Mouse (Mus musculus) embryonic facial prominence, embryonic 14.5 days (tissue): ENCODE results near the gene Fam110a. TPM values are rescaled to one million over a fixed set of nuclear protein-coding genes. Genes with fewer than 3 reads are reported as not detected.

ENCODE experiments used
- ATAC-seq: fragments of 200-750 bp; cut with Nextera tagmentation; 2 replicates; pipeline ENCODE4 v1.8.0; 2017; ENCODE audit warnings: low read depth, moderate number of reproducible peaks, moderate TSS enrichment
- DNase-seq: peaks from one replicate; pipeline ENCODE4 v3.0.0-alpha.2; 2015; ENCODE audit warnings: low spot score
- H3K27ac ChIP-seq: fragments of 300-500 bp; sonication (generic); replicated peaks from 2 replicates; pipeline ENCODE4 v1.5.1; 2014; ENCODE audit warnings: low read depth, mild to moderate bottlenecking, low read length, moderate library complexity
- H3K27me3 ChIP-seq: fragments of 300-500 bp; sonication (generic); replicated peaks from 2 replicates; pipeline ENCODE4 v1.6.1; 2014; ENCODE audit warnings: low read length; ENCODE audit not compliant: control insufficient read depth, insufficient read depth
- H3K36me3 ChIP-seq: fragments of 300-500 bp; sonication (generic); 2 replicates; pipeline ENCODE4 v1.6.1; 2014; ENCODE audit warnings: low read length, mixed read lengths; ENCODE audit not compliant: control insufficient read depth, insufficient read depth
- H3K4me1 ChIP-seq: fragments of 300-500 bp; sonication (generic); 2 replicates; pipeline ENCODE4 v1.6.1; 2014; ENCODE audit warnings: antibody characterized with exemption, low read length; ENCODE audit not compliant: control insufficient read depth, insufficient read depth
- H3K4me2 ChIP-seq: fragments of 300-500 bp; sonication (generic); 2 replicates; pipeline ENCODE4 v1.6.1; 2014; ENCODE audit warnings: low read depth, mild to moderate bottlenecking, low read length, moderate library complexity, mixed read lengths
- H3K4me3 ChIP-seq: fragments of 300-500 bp; sonication (generic); 2 replicates; pipeline ENCODE4 v1.5.1; 2014; ENCODE audit warnings: low read depth, mild to moderate bottlenecking, low read length
- H3K9ac ChIP-seq: fragments of 300-500 bp; sonication (generic); 2 replicates; pipeline ENCODE4 v1.6.1; 2014; ENCODE audit warnings: low read depth, mild to moderate bottlenecking, low read length, moderate library complexity, mixed read lengths
- H3K9me3 ChIP-seq: fragments of 300-500 bp; sonication (generic); 2 replicates; pipeline ENCODE4 v1.6.1; 2016; ENCODE audit warnings: low read length; ENCODE audit not compliant: control insufficient read depth
- WGBS: fragments of 180-500 bp; shearing (Covaris S2); extraction: QIAGEN DNeasy Blood & Tissue Kit; methylation state at CpG from one replicate; pipeline ENCODE4 v1.1.7; 2014; 5-methylcytosine and 5-hydroxymethylcytosine counted together
- polyA plus RNA-seq: library from polyadenylated mRNA; unstranded; fragments of >200 nt; fragmentation: Nextera tagmentation; extraction: Ambion mirVana; gene quantifications from 2 replicates; pipeline ENCODE4 v1.2.1, GENCODE M21; 2014

Gene Fam110a
- polyA plus RNA-seq, 1 experiment from 2014 or later = 18.8 TPM

DNA sequence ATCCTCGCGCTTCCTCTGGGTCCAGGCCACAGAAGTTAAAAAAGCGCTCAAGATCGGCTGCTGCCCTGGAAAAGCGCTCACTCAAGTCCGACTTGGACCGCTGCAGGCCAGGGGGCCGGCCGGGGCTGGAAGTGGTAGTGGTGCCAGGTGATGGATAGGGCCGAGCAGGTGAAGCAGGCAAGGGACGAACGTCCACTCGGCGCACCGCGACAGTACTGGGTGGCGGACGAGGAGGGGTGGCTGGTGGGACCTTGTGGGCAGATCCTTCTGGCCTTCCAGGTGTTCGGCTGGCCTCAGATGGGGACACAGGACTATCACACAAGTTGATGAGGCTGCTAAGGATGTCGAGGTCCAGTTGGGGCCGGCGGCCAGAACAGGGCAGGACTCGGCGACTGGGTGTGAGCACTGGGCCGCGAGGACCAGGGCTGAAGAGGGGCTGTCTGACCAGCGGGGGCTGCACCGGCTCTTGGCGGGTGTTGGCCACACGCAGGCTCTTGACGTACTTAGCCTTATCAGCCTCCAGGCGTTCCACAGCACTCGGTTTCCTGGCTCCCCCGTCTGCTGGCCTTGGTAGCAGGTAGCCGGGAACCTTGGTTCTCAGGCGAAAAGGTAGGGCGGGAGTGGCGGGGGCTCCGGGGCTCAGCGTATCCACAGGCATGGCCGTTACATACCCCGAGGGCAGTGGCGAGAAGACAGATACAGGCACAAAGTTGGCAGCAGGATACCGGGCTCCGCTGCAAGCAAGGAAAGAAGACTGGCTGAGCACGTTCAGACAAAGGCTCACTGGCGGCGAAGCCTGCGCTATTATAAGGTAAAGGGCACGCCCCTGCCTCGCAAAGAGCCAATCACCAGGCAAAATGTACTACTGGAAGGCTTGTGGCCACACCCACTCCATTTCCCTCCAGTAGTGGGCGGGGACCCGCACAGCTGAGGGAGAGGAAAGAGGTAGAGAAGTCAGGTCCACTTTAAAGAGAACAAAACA lies 9.5 kb downstream of the Fam110a start:
- peak; percentile 90 for ATAC-seq
- H3K4me1 ChIP-seq = peaks cover 17% of the 10 kb centered on the region
- WGBS = 46% methylated on average over 52 of the region's 53 CpGs

GRCm38 (mm10) chr2:151969396-151969795 lies 10.6 kb downstream of the Fam110a start:
- 82% methylated on average over 6 of the region's 6 CpGs for WGBS
- no peak for ATAC-seq

More for the DNA sequence above, 9.5 kb downstream of the Fam110a start:
- Histone ChIP-seq H3K9ac (peak overlapping the region; percentile 54), H3K36me3 (peaks cover 11% of the 10 kb centered on the region; the same call in 1 of the 2 replicates), H3K27ac (peak overlapping the region; percentile 5; the same call in 1 of the 2 replicates), H3K9me3 (no peaks in the 10 kb centered on the region), H3K4me3 (peak overlapping the region; percentile 23), H3K4me2 (peak overlapping the region; percentile 49), H3K27me3 (peaks cover 21% of the 10 kb centered on the region)
- DNase-seq = peak; percentile 97

GRCm38 (mm10) chr2:151968986-151969385 lies 11.0 kb downstream of the Fam110a start:
- no peaks in the 10 kb centered on the region for H3K9me3 ChIP-seq
- no peak overlapping the region for H3K4me2 ChIP-seq
- ATAC-seq (no peak), DNase-seq (no peak)
- peaks cover 26% of the 10 kb centered on the region for H3K4me1 ChIP-seq
- WGBS = 93% methylated on average over 7 of the region's 7 CpGs
- peaks cover 13% of the 10 kb centered on the region for H3K27me3 ChIP-seq
- H3K9ac ChIP-seq = no peak overlapping the region
- no peak overlapping the region for H3K4me3 ChIP-seq
- no peak overlapping the region for H3K27ac ChIP-seq
- H3K36me3 ChIP-seq = peaks cover 11% of the 10 kb centered on the region; the same call in 1 of the 2 replicates

More at GRCm38 (mm10) chr2:151969396-151969795, 10.6 kb downstream of the Fam110a start:
- Histone ChIP-seq H3K27me3 (peaks cover 17% of the 10 kb centered on the region), H3K36me3 (peaks cover 11% of the 10 kb centered on the region; the same call in 1 of the 2 replicates), H3K27ac (no peak overlapping the region), H3K9me3 (no peaks in the 10 kb centered on the region), H3K4me3 (no peak overlapping the region), H3K4me2 (no peak overlapping the region), H3K4me1 (peaks cover 22% of the 10 kb centered on the region), H3K9ac (no peak overlapping the region)
- no peak for DNase-seq

- Histone ChIP-seq H3K9ac (no peak overlapping the region), H3K27ac (no peak overlapping the region), H3K36me3 (peaks cover 11% of the 10 kb centered on the region; the same call in 1 of the 2 replicates), H3K4me2 (no peak overlapping the region), H3K27me3 (peaks cover 7% of the 10 kb centered on the region), H3K4me3 (no peak overlapping the region), H3K4me1 (peaks cover 28% of the 10 kb centered on the region), H3K9me3 (no peaks in the 10 kb centered on the region)
- 80% methylated on average over 8 of the region's 8 CpGs for WGBS
- ATAC-seq (no peak), DNase-seq (no peak)
Measured at GRCm38 (mm10) chr2:151968451-151968850, 11.6 kb downstream of the Fam110a start.

- H3K4me1 ChIP-seq = peaks cover 34% of the 10 kb centered on the region
- ATAC-seq (no peak), DNase-seq (no peak)
- 0 out of 2 replicates have a peak, but pooled peaks cover under 1% of the 10 kb centered on the region for H3K27me3 ChIP-seq
- WGBS = 75% methylated on average over 2 of the region's 2 CpGs
- H3K9ac ChIP-seq = no peak overlapping the region
- H3K9me3 ChIP-seq = no peaks in the 10 kb centered on the region
- peaks cover 11% of the 10 kb centered on the region; the same call in 1 of the 2 replicates for H3K36me3 ChIP-seq
- H3K27ac ChIP-seq = peak overlapping the region; percentile 59
- no peak overlapping the region for H3K4me2 ChIP-seq
- no peak overlapping the region for H3K4me3 ChIP-seq
Measured at GRCm38 (mm10) chr2:151967792-151968191, 12.2 kb downstream of the Fam110a start.

DNA sequence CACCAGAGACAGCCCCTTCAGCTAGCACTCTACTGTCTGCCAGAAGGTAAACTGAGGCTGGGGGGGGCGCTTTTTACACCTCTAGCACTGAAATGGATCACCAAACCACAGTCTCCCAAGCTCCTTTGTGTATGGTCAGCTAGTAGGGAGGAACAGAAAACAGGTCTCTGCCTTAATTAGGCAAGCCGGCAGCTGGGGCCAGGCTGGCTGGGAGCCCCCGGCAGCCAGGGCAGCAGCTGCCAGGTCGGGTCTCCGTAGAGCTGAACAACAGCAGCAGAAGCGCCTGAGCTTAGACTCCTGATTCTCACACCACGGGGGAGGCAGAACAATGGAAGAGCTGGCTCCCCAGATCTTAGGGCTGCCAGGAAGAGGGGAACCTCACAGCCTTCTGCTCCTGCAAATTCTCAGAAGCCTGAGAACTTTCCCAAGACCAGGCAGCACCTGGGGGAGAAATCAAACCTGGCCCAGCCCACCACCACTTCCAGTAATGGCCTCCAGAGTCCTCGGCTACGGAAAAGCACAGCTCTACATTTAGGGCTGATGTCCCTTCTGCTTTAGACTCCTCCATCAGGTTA lies 12.8 kb downstream of the Fam110a start:
- H3K9ac ChIP-seq = peak overlapping the region; percentile 43; the same call in 1 of the 2 replicates
- WGBS = 20% methylated on average over 9 of the region's 9 CpGs

DNA sequence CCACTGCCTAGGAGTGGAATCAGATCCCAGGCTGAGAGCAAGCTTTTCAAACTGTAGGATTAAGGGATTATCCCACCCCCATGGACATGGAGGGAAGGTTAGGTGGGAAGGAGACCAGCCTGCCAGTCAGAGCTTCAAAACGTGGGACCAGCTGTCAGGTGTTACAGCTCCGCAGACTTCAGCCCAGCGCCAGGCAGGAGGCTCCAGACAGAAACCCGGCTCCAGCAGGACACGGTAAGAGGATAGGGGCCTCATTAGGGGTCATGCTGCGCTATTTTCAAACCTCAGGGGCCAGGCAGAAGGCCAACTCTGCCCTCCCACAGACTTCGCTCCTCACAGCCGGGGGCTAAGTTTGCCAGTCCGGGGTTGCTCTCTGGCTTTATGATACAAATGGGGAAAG lies 16.0 kb downstream of the Fam110a start:
- peak; percentile 64 for ATAC-seq
- Histone ChIP-seq H3K4me1 (peaks cover 29% of the 10 kb centered on the region), H3K27ac (no peak overlapping the region), H3K4me2 (no peak overlapping the region), H3K36me3 (no peaks in the 10 kb centered on the region; the same call in 1 of the 2 replicates), H3K4me3 (no peak overlapping the region), H3K27me3 (no peaks in the 10 kb centered on the region), H3K9ac (peak overlapping the region; percentile 17; the same call in 1 of the 2 replicates), H3K9me3 (no peaks in the 10 kb centered on the region)
- 8% methylated on average over 9 of the region's 9 CpGs for WGBS
- peak; percentile 84 for DNase-seq

More for the DNA sequence above, 12.8 kb downstream of the Fam110a start:
- Histone ChIP-seq H3K4me1 (peaks cover 36% of the 10 kb centered on the region), H3K4me2 (no peak overlapping the region), H3K36me3 (peaks cover 11% of the 10 kb centered on the region; the same call in 1 of the 2 replicates), H3K27ac (peak overlapping the region; percentile 59), H3K9me3 (no peaks in the 10 kb centered on the region), H3K27me3 (no peaks in the 10 kb centered on the region), H3K4me3 (no peak overlapping the region)
- ATAC-seq (peak; percentile 31; the same call in 1 of the 2 replicates), DNase-seq (peak; percentile 79)

DNA sequence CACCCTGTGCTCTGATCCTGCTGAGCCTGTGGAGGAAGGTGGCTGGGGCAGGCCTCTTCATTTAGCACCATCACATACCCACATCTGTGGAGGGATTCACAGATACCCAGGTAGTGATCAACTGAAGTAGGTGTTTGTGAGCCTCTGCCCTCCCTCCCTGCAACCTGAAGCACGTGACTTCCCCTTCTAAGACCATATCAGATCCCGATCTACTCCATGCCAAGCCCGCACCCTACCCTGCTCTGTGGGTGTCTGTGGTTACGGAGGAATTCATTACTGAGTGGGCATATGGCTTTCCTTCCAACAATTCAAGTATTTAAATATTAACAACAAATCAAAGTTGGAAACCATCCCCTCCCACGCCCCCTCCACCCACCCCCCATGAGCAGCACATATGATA lies 16.7 kb downstream of the Fam110a start:
- no peak overlapping the region for H3K4me2 ChIP-seq
- peak overlapping the region; percentile 55; the same call in 1 of the 2 replicates for H3K27ac ChIP-seq
- ATAC-seq (no peak), DNase-seq (no peak)
- H3K27me3 ChIP-seq = no peaks in the 10 kb centered on the region
- H3K4me3 ChIP-seq = no peak overlapping the region
- H3K4me1 ChIP-seq = peaks cover 29% of the 10 kb centered on the region
- H3K9ac ChIP-seq = no peak overlapping the region
- WGBS = 82% methylated on average over 5 of the region's 5 CpGs
- no peaks in the 10 kb centered on the region for H3K9me3 ChIP-seq
- H3K36me3 ChIP-seq = no peaks in the 10 kb centered on the region
